Mouse (Mus musculus): Measurements from ENCODE around the gene Pan3. TPM values are rescaled to one million over a fixed set of nuclear protein-coding genes. Genes with fewer than 3 reads are reported as not detected.

Pan3 gene
- 49.9 and 55.4 TPM in 2 replicates for polyA plus RNA-seq (2016; fragmentation: Nextera tagmentation; extraction: Ambion mirVana)

DNA sequence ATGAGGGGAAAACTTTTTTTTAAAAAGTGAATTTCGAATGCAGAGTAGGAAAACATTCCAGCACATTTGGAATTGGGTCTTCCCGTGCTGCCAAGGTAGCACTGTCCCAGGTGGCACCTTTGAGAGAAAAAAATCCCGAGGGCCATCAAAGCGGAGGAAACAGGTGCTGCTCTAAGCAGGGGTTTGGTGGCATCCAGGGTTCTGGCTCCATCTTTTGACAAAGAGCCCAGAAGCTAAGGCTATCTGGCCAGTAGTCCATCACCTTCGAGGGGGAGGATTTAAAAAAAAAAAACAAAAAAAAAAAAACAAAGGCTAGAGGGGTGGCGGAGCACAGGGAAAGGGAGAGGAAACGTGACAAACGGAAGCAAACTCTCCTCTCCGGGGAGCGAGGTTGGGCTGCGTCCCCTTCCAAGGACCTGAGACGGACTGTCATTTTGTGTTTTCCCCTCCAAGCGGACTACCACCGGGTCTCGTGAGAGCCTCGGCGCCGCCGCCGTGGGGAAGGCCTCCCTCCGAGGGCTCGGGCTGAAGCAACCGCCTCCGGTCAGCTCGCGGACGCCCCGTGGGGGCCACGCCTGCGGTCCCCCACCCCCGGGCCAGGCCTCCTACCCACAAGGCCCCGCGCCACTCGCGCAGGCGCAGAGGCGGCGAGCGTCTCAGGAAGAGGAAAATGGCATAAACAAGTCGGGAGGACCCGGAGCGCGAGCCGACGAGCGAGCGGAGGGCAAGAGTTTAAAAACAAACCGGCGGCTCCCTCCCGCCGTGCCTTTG, at the start of gene Pan3:
TSS of gene Pan3 (plus strand) at position 627 of the 771 bp plus-strand sequence.
- Histone ChIP-seq H3K9me3 (no peaks in the 10 kb centered on the region), H3K27me3 (ENCODE audit: poor library complexity, severe bottlenecking) (no peaks in the 10 kb centered on the region), H3K27ac (peak within 1 kb of the TSS; percentile 98), H3K4me3 (peak within 1 kb of the TSS; percentile 97), H3K4me1 (peaks cover 36% of the 10 kb centered on the region), H3K36me3 (replicated peaks) (peaks cover 6% of the 10 kb centered on the region)
- peak; percentile 92 for DNase-seq (ENCODE audit: extremely low spot score, low spot score)
- WGBS, result under 1% methylated on average over 51 of the region's 51 CpGs

DNA sequence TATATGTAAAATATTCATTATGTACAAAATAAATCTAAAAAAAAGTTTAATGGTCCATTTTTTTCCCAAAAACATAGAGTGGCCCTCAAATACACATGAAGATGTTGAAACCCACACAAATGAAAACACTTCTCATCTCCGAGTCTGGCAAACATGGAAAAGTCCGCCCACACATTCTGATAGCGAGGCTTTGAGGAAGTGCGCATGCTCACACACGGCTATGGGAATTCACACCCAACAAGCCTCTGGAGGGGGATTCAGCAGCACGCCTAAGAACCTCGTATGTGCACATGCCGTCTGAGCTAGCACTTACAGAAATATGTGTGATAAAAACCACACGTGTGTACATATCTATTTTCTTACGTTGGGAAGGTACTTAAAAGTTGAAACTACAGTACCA, 48.6 kb upstream of the Pan3 start:
- Histone ChIP-seq H3K36me3 (replicated peaks) (no peaks in the 10 kb centered on the region), H3K4me1 (no peaks in the 10 kb centered on the region), H3K4me3 (no peak overlapping the region), H3K9me3 (no peaks in the 10 kb centered on the region), H3K27me3 (ENCODE audit: poor library complexity, severe bottlenecking) (no peaks in the 10 kb centered on the region), H3K27ac (no peak overlapping the region)
- no peak for DNase-seq (ENCODE audit: extremely low spot score, low spot score)
- 93% methylated on average over 10 of the region's 10 CpGs for WGBS

DNA sequence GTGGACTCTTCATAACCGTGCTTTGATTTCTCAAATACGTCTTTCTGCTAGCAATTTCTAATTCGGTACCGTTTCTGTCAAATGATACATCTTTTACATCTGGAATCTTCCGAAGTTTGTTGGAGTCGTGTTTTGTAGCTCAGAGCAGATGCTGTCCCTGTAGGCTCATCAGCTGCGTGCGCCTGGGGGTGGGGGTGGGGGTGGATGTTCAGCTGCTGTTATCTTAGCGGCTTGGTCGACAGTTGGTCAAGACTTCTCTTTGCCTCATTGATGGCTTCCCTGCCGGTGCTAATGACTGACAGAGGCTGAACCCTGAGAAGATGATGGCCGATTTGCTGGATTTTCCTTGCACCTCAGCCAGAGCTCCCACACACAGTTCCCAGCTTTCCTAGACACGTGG, 43.1 kb upstream of the Pan3 start:
- DNase-seq (ENCODE audit: extremely low spot score, low spot score), result no peak
- Histone ChIP-seq H3K4me1 (no peaks in the 10 kb centered on the region), H3K36me3 (replicated peaks) (no peaks in the 10 kb centered on the region), H3K4me3 (no peak overlapping the region), H3K9me3 (no peaks in the 10 kb centered on the region), H3K27me3 (ENCODE audit: poor library complexity, severe bottlenecking) (no peaks in the 10 kb centered on the region), H3K27ac (no peak overlapping the region)
- 88% methylated on average over 13 of the region's 13 CpGs for WGBS

DNA sequence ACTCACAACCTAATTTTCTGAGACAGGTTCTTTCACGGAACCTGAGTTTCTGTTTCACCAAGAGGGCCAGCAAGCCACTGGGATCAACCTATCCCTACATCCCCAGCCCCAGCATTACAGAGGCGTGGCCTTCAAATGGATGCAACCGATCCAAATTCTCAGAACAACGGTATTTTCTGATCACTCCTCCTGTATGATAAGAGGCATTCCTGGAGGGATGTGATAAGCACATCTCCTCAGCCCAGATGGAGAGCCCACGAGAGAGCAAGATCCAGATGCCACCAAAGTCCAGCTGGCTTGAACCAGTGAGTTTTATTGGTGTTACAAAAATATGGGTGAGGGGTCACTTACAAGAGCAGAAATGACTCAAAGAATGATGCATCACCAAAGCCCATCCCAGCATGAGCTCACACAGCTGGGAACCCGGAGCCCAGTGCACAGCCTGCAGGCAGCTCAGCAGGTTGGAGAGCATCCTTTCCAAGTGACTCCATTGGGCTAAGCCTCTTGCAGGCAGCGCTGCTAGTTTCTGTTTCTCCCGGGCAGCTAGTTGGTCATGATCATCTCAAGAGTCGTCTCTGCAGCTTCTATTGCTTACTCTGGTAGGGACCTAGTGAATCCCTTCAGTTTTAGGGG, 41.5 kb upstream of the Pan3 start:
- Histone ChIP-seq H3K27ac (no peak overlapping the region), H3K4me1 (no peaks in the 10 kb centered on the region), H3K36me3 (replicated peaks) (no peaks in the 10 kb centered on the region), H3K9me3 (no peaks in the 10 kb centered on the region), H3K27me3 (ENCODE audit: poor library complexity, severe bottlenecking) (no peaks in the 10 kb centered on the region), H3K4me3 (no peak overlapping the region)
- WGBS, result 81% methylated on average over 9 of the region's 9 CpGs
- no peak for DNase-seq (ENCODE audit: extremely low spot score, low spot score)

DNA sequence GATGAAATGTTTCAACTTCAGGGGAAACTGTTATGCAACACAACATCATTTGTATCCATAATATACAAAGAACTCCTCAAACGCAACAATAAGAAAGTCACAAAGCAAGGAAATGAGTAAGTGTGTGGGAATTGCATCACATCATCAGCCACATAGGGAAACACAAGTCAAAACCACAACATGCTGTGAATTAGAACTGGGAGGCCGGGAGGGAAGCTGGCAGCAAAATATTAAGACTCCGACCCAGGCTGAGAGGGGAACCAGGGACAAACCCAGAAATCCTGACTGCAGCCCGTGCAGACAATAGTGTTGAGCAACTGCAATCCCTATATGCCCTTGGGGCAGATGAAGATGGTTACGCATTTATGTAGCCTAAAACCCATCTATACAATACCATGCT, 40.9 kb upstream of the Pan3 start:
- no peak for DNase-seq (ENCODE audit: extremely low spot score, low spot score)
- Histone ChIP-seq H3K27me3 (ENCODE audit: poor library complexity, severe bottlenecking) (no peaks in the 10 kb centered on the region), H3K4me1 (no peaks in the 10 kb centered on the region), H3K4me3 (no peak overlapping the region), H3K27ac (no peak overlapping the region), H3K9me3 (no peaks in the 10 kb centered on the region), H3K36me3 (replicated peaks) (no peaks in the 10 kb centered on the region)
- 84% methylated on average over 5 of the region's 5 CpGs for WGBS

DNA sequence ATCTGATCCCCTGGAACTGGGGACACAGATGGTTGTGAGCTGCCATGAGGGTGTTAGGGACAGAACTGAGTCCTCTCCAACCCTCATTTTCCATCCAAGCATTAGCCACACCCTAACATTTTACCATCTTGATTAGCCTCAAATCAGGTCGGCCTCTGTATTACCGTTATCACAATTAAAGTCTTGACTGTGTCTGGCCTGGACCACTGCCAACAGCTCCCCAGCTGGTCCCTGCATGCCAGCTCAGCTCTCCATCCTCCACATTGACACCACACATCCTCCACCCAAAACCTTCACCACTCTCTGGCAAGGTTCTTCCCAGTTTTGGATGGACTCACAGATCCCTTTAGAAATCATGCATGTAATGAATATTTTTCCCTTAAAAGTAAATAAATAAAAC, 39.2 kb upstream of the Pan3 start:
- H3K9me3 ChIP-seq, result peaks cover 5% of the 10 kb centered on the region; the same call in 1 of the 2 replicates
- H3K27me3 ChIP-seq (ENCODE audit: poor library complexity, severe bottlenecking), result no peaks in the 10 kb centered on the region
- WGBS, result 88% methylated on average over 2 of the region's 2 CpGs
- DNase-seq (ENCODE audit: extremely low spot score, low spot score), result no peak
- no peak overlapping the region for H3K27ac ChIP-seq
- H3K36me3 ChIP-seq (replicated peaks), result no peaks in the 10 kb centered on the region
- no peak overlapping the region for H3K4me3 ChIP-seq
- no peaks in the 10 kb centered on the region for H3K4me1 ChIP-seq

DNA sequence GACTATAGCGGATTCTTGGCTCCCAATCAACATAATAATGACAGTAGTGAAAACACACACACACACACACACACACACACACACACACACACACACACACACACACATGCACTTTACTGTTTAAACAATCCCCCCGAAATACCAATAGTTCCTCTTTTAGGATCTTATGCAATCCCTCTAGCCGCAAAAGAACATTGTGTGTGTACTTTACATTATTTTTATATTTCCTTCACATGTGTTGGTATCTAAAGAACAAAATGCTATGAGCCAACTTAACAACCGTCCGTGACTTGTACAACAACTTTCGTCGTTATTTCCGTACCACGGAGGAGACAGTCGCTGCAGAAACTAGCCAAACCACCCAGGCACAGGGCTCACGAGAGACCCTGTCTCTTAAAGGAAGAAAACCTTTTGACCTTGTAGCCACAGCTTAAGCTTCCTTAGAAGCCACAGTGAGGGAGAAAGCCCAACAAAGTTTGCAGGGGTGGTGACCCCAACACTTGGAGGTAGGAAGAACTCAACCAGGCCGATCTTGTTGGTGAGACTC, 37.2 kb upstream of the Pan3 start:
- Histone ChIP-seq H3K9me3 (peaks cover 5% of the 10 kb centered on the region; the same call in 1 of the 2 replicates), H3K4me1 (no peaks in the 10 kb centered on the region), H3K27me3 (ENCODE audit: poor library complexity, severe bottlenecking) (peaks cover 9% of the 10 kb centered on the region), H3K36me3 (replicated peaks) (no peaks in the 10 kb centered on the region), H3K4me3 (no peak overlapping the region), H3K27ac (no peak overlapping the region)
- WGBS, result 89% methylated on average over 12 of the region's 12 CpGs
- no peak for DNase-seq (ENCODE audit: extremely low spot score, low spot score)

DNA sequence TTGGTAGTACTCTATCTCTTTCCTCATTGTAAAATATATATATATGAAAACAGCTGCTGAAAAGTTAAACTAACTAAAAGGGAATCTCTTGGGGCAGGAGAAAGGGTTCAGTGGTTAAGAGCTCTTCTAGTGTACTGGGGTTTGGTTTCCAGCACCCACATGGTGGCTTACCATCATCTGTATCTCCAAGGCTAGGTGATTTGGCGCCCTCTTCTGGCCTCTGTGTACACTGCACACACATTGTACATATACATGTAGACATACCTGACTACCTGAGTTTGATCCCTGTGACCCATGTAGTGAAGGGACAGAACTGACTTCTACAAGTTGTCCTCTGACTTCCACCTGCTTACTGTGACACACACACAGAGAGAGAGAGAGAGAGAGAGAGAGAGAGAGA, 34.9 kb upstream of the Pan3 start:
- Histone ChIP-seq H3K36me3 (replicated peaks) (no peaks in the 10 kb centered on the region), H3K9me3 (peaks cover 5% of the 10 kb centered on the region; the same call in 1 of the 2 replicates), H3K27ac (no peak overlapping the region), H3K4me1 (peaks cover 4% of the 10 kb centered on the region), H3K27me3 (ENCODE audit: poor library complexity, severe bottlenecking) (peaks cover 32% of the 10 kb centered on the region), H3K4me3 (no peak overlapping the region)
- WGBS, result 13% methylated on average over 1 of the region's 1 CpGs
- no peak for DNase-seq (ENCODE audit: extremely low spot score, low spot score)

DNA sequence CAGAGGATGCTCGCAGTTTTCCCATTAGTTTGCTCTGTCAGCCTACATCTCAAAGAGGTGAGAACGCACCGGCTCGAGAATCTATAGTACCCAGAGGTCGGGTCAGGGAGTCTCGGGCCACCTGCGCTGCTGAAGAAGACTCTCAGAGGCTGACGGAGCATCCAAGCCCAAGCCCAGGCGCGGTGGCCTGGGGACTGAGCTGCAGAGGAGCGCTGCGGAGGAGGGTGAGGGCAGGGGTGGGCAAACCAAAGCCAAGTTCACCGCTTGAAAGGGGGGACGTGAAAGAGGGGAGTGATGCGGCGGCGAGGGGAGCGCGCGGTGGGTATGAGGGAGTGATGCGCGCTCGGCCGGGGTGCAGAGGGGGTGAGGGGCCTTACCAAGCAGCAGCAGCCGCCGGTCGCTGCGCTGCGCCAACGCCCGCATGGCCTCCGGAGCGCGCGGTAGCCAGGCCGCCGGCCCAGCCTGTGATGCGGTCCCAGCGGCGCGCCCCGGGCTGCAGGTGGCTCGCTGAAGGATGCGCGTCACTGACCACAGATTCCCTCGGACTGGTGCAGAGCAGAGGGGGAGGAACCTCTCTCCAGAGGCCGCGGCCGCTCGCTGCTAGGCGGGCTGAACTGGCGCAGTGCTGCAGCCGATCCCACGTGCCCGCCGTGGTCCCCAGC, 30.0 kb upstream of the Pan3 start, which contains the start of gene Flt3:
TSS of gene Flt3 (minus strand) at position 647 of the 662 bp plus-strand sequence.
- Histone ChIP-seq H3K4me1 (peaks cover 15% of the 10 kb centered on the region), H3K27me3 (ENCODE audit: poor library complexity, severe bottlenecking) (peaks cover 58% of the 10 kb centered on the region), H3K9me3 (peaks cover 3% of the 10 kb centered on the region; the same call in 1 of the 2 replicates), H3K4me3 (peak within 1 kb of the TSS; percentile 59), H3K27ac (peak within 1 kb of the TSS; percentile 25; the same call in 1 of the 2 replicates), H3K36me3 (replicated peaks) (no peaks in the 10 kb centered on the region)
- under 1% methylated on average over 56 of the region's 56 CpGs for WGBS
- peak; percentile 49 for DNase-seq (ENCODE audit: extremely low spot score, low spot score)

DNA sequence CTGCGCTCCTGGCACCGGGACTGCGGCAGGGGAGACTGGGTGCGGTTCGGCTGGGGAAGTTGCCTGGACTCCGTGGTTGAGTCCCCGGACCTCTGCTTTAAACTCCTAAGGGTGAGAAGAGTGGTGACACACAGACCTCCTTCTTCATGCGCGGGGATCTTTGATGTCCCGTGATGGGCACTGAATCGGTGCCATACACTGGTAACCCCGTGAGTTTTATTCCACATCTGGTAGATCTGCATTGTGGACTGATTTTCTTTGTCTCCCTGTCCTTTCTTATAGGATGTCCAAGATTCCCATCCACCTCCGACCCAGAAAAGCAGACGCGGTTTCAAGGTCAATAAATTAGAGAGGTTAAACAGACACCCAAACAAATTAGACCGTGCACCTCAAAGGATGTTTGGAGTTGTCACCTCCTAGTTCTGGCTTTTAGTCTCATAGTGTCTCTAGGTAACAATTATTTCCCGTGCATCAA, 29.4 kb upstream of the Pan3 start:
- DNase-seq (ENCODE audit: extremely low spot score, low spot score), result no peak

DNA sequence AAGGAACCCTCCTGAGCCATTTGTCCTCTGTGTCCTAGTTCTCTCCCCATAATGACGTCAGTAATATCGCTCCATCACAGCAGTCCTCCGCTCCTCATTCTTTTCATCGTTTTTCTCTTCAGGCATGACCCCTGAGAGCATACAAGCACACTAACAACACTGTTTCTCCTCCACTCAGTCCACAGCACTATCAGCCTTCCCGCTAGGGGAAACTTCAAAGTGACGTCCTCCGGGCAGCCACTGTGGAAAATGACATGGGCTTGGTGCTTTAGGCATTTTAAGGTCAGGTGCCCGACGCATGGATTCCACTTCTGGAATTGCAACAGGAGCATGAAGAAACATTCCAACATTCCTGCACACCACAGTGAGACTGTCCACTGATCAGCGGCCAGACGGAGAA, 28.9 kb upstream of the Pan3 start:
- no peak overlapping the region for H3K27ac ChIP-seq
- H3K4me1 ChIP-seq, result peaks cover 15% of the 10 kb centered on the region
- H3K4me3 ChIP-seq, result peak overlapping the region; percentile 59; the same call in 1 of the 2 replicates
- peaks cover 58% of the 10 kb centered on the region for H3K27me3 ChIP-seq (ENCODE audit: poor library complexity, severe bottlenecking)
- no peaks in the 10 kb centered on the region for H3K9me3 ChIP-seq
- WGBS, result 33% methylated on average over 11 of the region's 11 CpGs
- no peaks in the 10 kb centered on the region for H3K36me3 ChIP-seq (replicated peaks)
- DNase-seq (ENCODE audit: extremely low spot score, low spot score), result no peak

More for the DNA sequence above, 29.4 kb upstream of the Pan3 start:
- peak overlapping the region; percentile 25; the same call in 1 of the 2 replicates for H3K27ac ChIP-seq
- peaks cover 58% of the 10 kb centered on the region for H3K27me3 ChIP-seq (ENCODE audit: poor library complexity, severe bottlenecking)
- H3K36me3 ChIP-seq (replicated peaks), result no peaks in the 10 kb centered on the region
- H3K4me3 ChIP-seq, result peak overlapping the region; percentile 59
- H3K4me1 ChIP-seq, result peaks cover 15% of the 10 kb centered on the region
- 4% methylated on average over 17 of the region's 17 CpGs for WGBS
- no peaks in the 10 kb centered on the region for H3K9me3 ChIP-seq

DNA sequence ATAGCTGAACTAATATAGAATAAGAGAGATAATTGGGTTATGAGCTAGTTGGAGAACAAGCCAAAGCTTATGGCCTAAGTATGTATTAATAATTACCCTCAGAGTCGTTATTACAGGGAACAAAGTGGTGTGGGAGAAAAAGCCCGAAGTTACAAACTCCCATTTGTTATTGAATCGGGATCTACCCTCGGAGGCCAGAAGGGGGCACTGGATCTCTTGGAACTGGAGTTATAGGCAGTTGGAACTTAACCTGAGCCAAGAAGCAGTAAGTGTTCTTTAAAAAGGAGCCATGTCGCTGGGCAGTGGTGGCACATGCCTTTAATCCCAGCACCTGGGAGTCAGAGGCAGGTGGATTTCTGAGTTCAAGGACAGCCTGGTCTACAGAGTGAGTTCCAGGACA, 27.5 kb upstream of the Pan3 start:
- Histone ChIP-seq H3K4me1 (peaks cover 15% of the 10 kb centered on the region), H3K27ac (no peak overlapping the region), H3K27me3 (ENCODE audit: poor library complexity, severe bottlenecking) (peaks cover 51% of the 10 kb centered on the region), H3K4me3 (no peak overlapping the region), H3K9me3 (no peaks in the 10 kb centered on the region), H3K36me3 (replicated peaks) (no peaks in the 10 kb centered on the region)
- WGBS, result 25% methylated on average over 5 of the region's 5 CpGs
- peak; percentile 36 for DNase-seq (ENCODE audit: extremely low spot score, low spot score)
